In genomic region chr2:159645861-159646260, GRCm38 (mm10) we compare ENCODE assay signal across 9 mouse cellular contexts.
A peak's percentile ranks its signal among the peaks of the same experiment; 100 is the strongest.
DNase-seq lines count a peak whose midpoint lies in the region; ATAC-seq lines count a peak whose summit lies in the region.
"Had no signal": no experiment of that assay in that cellular context is flagged by ENCODE, and none has a peak within 500 bp of the region (broad histone marks: within the 10 kb centered on the region; RNA-seq: fewer than 3 reads in every experiment).

No protein-coding gene starts in this region.

- H3K27ac ChIP-seq in liver, embryonic 12.5 days = no peak overlapping the region
- H3K27ac ChIP-seq: stomach, embryonic 15.5 days had no signal

- no peaks in the 10 kb centered on the region for H3K9me3 ChIP-seq in liver, embryonic 12.5 days (replicated peaks)
- H3K9me3 ChIP-seq: stomach, embryonic 15.5 days had no signal

- H3K4me1 ChIP-seq in liver, embryonic 12.5 days = no peaks in the 10 kb centered on the region
- H3K4me1 ChIP-seq: stomach, embryonic 15.5 days had no signal

- no peak overlapping the region for H3K4me3 ChIP-seq in liver, embryonic 12.5 days
- H3K4me3 ChIP-seq: stomach, embryonic 15.5 days had no signal

- H3K36me3 ChIP-seq in liver, embryonic 12.5 days = no peaks in the 10 kb centered on the region
- H3K36me3 ChIP-seq: stomach, embryonic 15.5 days had no signal

- no peaks in the 10 kb centered on the region for H3K27me3 ChIP-seq in liver, embryonic 12.5 days (replicated peaks)
- H3K27me3 ChIP-seq: stomach, embryonic 15.5 days had no signal

- no peak for ATAC-seq in liver, embryonic 12.5 days

- no peak overlapping the region for H3K9ac ChIP-seq in liver, embryonic 12.5 days
- H3K9ac ChIP-seq: stomach, embryonic 15.5 days had no signal

- no peak overlapping the region for H3K4me2 ChIP-seq in liver, embryonic 12.5 days
- H3K4me2 ChIP-seq: stomach, embryonic 15.5 days had no signal

- 55% methylated on average over 4 of the region's 4 CpGs for WGBS in liver, embryonic 12.5 days (ENCODE audit: insufficient replicate concordance)

- DNase-seq in adrenal gland, adult (ENCODE audit: inconsistent age in 2 of 2, low spot score in 1 of 2) = peak; percentile 37 to 79
- DNase-seq in adrenal gland, postnatal 4 days (ENCODE audit: low spot score in 2 of 2) = no peak
- peak; percentile 4 for DNase-seq in liver
- peak; percentile 51 for DNase-seq in embryo, embryonic 10.5 days (ENCODE audit: low spot score)
- DNase-seq in layer of hippocampus, adult 9-11 months = peak; percentile 6
- DNase-seq in urinary bladder, postnatal 36 days (ENCODE audit: low spot score in 2 of 2) = peak; percentile 19 to 38
- no peak for DNase-seq in cerebellum, postnatal 4 days (ENCODE audit: low spot score in 2 of 2)

Comparison
In these comparisons a context has a peak if more than half of its experiments do, and no peak if none do; other contexts are left out.
1. DNase-seq: peak in adrenal gland, adult (2 of 2), liver (single experiment), embryo, embryonic 10.5 days (single experiment), layer of hippocampus, adult 9-11 months (single experiment) and urinary bladder, postnatal 36 days (2 of 2); none in adrenal gland, postnatal 4 days (0 of 2) and cerebellum, postnatal 4 days (0 of 2).